Mouse (Mus musculus): ENCODE data around the gene Gm5114. TPM values are rescaled to one million over a fixed set of nuclear protein-coding genes. Genes with fewer than 3 reads are reported as not detected.

The Gm5114 gene
- not detected in 2 replicates for polyA plus RNA-seq (2015; fragmentation: Nextera tagmentation; extraction: Ambion mirVana)

DNA sequence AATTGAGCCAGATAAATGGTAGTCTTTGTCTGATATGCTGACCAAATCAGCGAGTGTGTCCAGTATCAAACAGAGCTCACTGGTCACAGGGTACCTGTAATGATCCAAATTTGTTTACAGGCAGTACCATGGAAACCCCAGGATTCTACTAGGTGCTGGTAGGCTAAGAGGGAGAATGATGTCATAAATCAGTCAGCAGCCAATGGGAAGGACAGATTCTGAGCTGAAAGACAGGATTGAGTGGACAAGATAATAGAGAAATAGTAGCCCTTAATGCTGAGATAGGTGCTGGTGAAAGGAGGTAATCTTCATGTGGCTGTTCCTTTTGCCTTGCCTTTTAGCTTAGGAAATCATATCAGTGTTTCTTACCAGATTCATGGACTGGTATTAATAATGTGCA, at the start of gene Gm5114:
Gm5114 (minus strand) TSS at position 101 of the 400 bp plus-strand sequence.

Other genes with a start within 250 kb of the Gm5114 start
- 0.43 and 0.75 TPM in 2 replicates for gene Zfp619, start 104.6 kb upstream of the Gm5114 start, polyA plus RNA-seq (2015; fragmentation: Nextera tagmentation; extraction: Ambion mirVana)

All from spleen, postnatal 0 days (tissue).